Mouse (Mus musculus) hematopoietic stem cell, adult 5-6 weeks (primary cell): Measurements from ENCODE around the gene Il12b. TPM values are rescaled to one million over a fixed set of nuclear protein-coding genes. Genes with fewer than 3 reads are reported as not detected.

ENCODE experiments used
- ATAC-seq, 2 experiments: fragments of 125-278 bp in 1 of 2; replicated peaks in 1 of 2; 2 replicates each; pipeline ENCODE4 v1.8.0; 2016 to 2017; ENCODE audit warnings: inconsistent platforms in 2 of 2, mild to moderate bottlenecking in 2 of 2, moderate number of reproducible peaks in 2 of 2, low read depth in 1 of 2, moderate TSS enrichment in 1 of 2; ENCODE audit not compliant: low FRiP score in 2 of 2, poor library complexity in 2 of 2, severe bottlenecking in 2 of 2, insufficient read depth in 1 of 2, low TSS enrichment in 1 of 2
- total RNA-seq: library from RNA; stranded (forward); fragments of 172-1452, 232-1000 nt; gene quantifications from 2 replicates; pipeline ENCODE4 v1.2.3, GENCODE M21; 2017

Gene Il12b
- not detected in 2 replicates for total RNA-seq

GRCm38 (mm10) chr11:44399763-44400162 lies at the start of gene Il12b:
TSS of gene Il12b (plus strand) at chr11:44400063.
- no peak for ATAC-seq

- no peak for ATAC-seq
These were observed 44.9 kb upstream of the Il12b start for GRCm38 (mm10) chr11:44354860-44355470.

GRCm38 (mm10) chr11:44356171-44356570 lies 43.7 kb upstream of the Il12b start:
- peak; percentile 21 to 32; a peak in 1 of 4 replicates for ATAC-seq

GRCm38 (mm10) chr11:44364536-44364935 lies 35.3 kb upstream of the Il12b start:
- no peak for ATAC-seq

- ATAC-seq: no peak
These were observed 32.2 kb upstream of the Il12b start for GRCm38 (mm10) chr11:44367711-44368110.

GRCm38 (mm10) chr11:44372856-44373255 lies 27.0 kb upstream of the Il12b start:
- no peak for ATAC-seq

GRCm38 (mm10) chr11:44377879-44378278 lies 22.0 kb upstream of the Il12b start:
- peak; percentile 48 to 80; a peak in 2 of 4 replicates for ATAC-seq

- ATAC-seq: no peak
These were observed 19.3 kb upstream of the Il12b start for GRCm38 (mm10) chr11:44380432-44381051.

GRCm38 (mm10) chr11:44382200-44382599 lies 17.7 kb upstream of the Il12b start:
- ATAC-seq: no peak; a peak in 1 of 4 replicates

GRCm38 (mm10) chr11:44387031-44387430 lies 12.8 kb upstream of the Il12b start:
- peak; percentile 50 to 76; a peak in 3 of 4 replicates for ATAC-seq

- peak; percentile 60 to 85 for ATAC-seq
These were observed 9.7 kb upstream of the Il12b start for GRCm38 (mm10) chr11:44389993-44390701.

GRCm38 (mm10) chr11:44393101-44393810 lies 6.6 kb upstream of the Il12b start:
- ATAC-seq: no peak

GRCm38 (mm10) chr11:44395401-44395800 lies 4.5 kb upstream of the Il12b start:
- peak; percentile 8 to 56; a peak in 2 of 4 replicates for ATAC-seq

- ATAC-seq: no peak
These were observed 2.3 kb upstream of the Il12b start for GRCm38 (mm10) chr11:44397551-44397950.

GRCm38 (mm10) chr11:44398356-44398755 lies 1.5 kb upstream of the Il12b start:
- no peak for ATAC-seq

- ATAC-seq: peak; percentile 79
These were observed 1.1 kb upstream of the Il12b start for GRCm38 (mm10) chr11:44398782-44399225.

- no peak for ATAC-seq
These were observed 2.0 kb downstream of the Il12b start for GRCm38 (mm10) chr11:44401635-44402548.
